Mouse (Mus musculus) forebrain, embryonic 11.5 days (tissue): ENCODE results near the gene Tctex1d4. TPM values are rescaled to one million over a fixed set of nuclear protein-coding genes. Genes with fewer than 3 reads are reported as not detected.
A peak's percentile ranks its signal among the peaks of the same experiment; 100 is the strongest.

Source experiments
- ATAC-seq: fragments of 200-750 bp; cut with Nextera tagmentation; replicated peaks from 2 replicates; pipeline ENCODE4 v1.8.0; 2017; ENCODE audit warnings: moderate TSS enrichment; ENCODE audit not compliant: low FRiP score
- DNase-seq: peaks from one replicate; pipeline ENCODE4 v3.0.0-alpha.2; 2017; ENCODE audit warnings: low spot score
- H3K27ac ChIP-seq: fragments of 300-500 bp; sonication (generic); 2 replicates; pipeline ENCODE4 v1.5.1; 2014; ENCODE audit warnings: low read depth, low read length
- H3K27me3 ChIP-seq: fragments of 300-500 bp; sonication (generic); 2 replicates; pipeline ENCODE4 v1.6.1; 2014; ENCODE audit warnings: mild to moderate bottlenecking, low read length, mixed read lengths; ENCODE audit not compliant: control insufficient read depth, insufficient read depth
- H3K36me3 ChIP-seq: fragments of 300-500 bp; sonication (generic); 2 replicates; pipeline ENCODE4 v1.6.1; 2014; ENCODE audit warnings: mild to moderate bottlenecking, low read length, moderate library complexity, mixed read lengths; ENCODE audit not compliant: control insufficient read depth, insufficient read depth
- H3K4me1 ChIP-seq: fragments of 300-500 bp; sonication (generic); replicated peaks from 2 replicates; pipeline ENCODE4 v1.6.1; 2014; ENCODE audit warnings: low read length, mixed read lengths; ENCODE audit not compliant: control insufficient read depth, insufficient read depth
- H3K4me2 ChIP-seq: fragments of 300-500 bp; sonication (generic); 2 replicates; pipeline ENCODE4 v1.6.1; 2014; ENCODE audit warnings: low read depth, mild to moderate bottlenecking, low read length, moderate library complexity, mixed read lengths; ENCODE audit not compliant: severe bottlenecking
- H3K4me3 ChIP-seq: fragments of 300-500 bp; sonication (generic); 2 replicates; pipeline ENCODE4 v1.5.1; 2014; ENCODE audit warnings: low read depth, low read length
- H3K9ac ChIP-seq: fragments of 300-500 bp; sonication (generic); 2 replicates; pipeline ENCODE4 v1.6.1; 2014; ENCODE audit warnings: low read length
- H3K9me3 ChIP-seq: fragments of 300-500 bp; sonication (generic); 2 replicates; pipeline ENCODE4 v1.6.1; 2016; ENCODE audit warnings: low read length, mixed read lengths; ENCODE audit not compliant: control insufficient read depth
- WGBS: fragments of 180-500 bp; shearing (Covaris S2); extraction: QIAGEN DNeasy Blood & Tissue Kit; methylation state at CpG from one replicate; pipeline ENCODE4 v1.1.7; 2014; 5-methylcytosine and 5-hydroxymethylcytosine counted together
- polyA plus RNA-seq: library from polyadenylated mRNA; unstranded; fragments of >200 nt; fragmentation: Nextera tagmentation; extraction: Ambion mirVana; gene quantifications from 2 replicates; pipeline ENCODE4 v1.2.1, GENCODE M21; 2014

Tctex1d4 gene
- polyA plus RNA-seq, 1 experiment from 2014 or later, result not detected

DNA sequence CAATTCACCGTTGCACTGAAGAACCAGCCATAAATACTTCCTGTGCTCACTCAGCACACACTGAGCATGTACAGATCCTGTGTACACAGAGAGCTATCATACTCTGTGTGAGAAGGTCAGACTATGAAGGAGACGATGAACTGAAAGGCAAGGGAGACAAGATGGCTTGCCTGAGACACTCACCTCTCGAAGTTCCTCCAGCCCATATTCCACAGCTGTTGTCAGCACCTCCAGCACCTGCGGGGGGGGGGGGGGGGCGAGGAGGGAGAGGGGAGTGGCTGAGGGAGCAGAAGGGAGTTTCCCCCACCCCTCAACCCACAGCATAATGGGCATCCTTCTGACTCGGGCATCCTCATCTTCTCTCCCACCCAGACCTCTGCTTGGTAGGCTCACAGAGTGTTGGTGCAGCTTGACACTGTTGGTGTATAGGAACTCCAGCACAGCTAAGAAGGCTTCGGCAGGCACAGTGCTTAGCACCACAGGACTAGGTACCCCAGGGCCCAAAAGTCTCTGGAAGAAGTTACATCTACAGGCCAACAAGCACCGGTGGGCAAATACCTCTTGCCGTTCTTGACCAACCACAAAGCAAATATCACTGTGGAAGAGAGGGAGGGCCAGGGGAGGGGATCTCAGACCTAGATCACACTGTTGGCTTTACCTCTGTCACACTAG, 2.9 kb upstream of the Tctex1d4 start:
- H3K36me3 ChIP-seq, result peaks cover 3% of the 10 kb centered on the region; the same call in 1 of the 2 replicates
- no peak overlapping the region for H3K27ac ChIP-seq
- DNase-seq (no peak), ATAC-seq (no peak)
- no peak overlapping the region for H3K4me2 ChIP-seq
- 91% methylated on average over 7 of the region's 9 CpGs for WGBS
- no peaks in the 10 kb centered on the region for H3K27me3 ChIP-seq
- H3K4me1 ChIP-seq, result peaks cover 18% of the 10 kb centered on the region
- no peaks in the 10 kb centered on the region for H3K9me3 ChIP-seq
- no peak overlapping the region for H3K9ac ChIP-seq
- no peak overlapping the region for H3K4me3 ChIP-seq

DNA sequence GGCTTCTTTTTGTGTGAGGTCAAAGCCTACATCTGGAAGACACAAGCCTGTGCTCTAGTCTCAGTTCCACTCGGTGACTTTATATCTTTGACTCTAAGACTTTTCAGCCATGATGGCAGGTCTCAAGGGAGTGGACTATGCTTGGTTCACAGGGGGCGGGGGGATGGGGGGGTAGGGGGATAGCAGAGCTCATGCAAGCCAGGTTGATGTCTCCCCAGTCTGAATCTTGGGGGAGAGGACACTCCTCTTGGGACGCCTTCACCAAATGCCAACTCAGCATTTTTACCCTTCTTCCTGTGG, 2.4 kb upstream of the Tctex1d4 start:
- Histone ChIP-seq H3K4me1 (peaks cover 18% of the 10 kb centered on the region), H3K4me3 (no peak overlapping the region), H3K4me2 (no peak overlapping the region), H3K27me3 (no peaks in the 10 kb centered on the region), H3K36me3 (peaks cover 3% of the 10 kb centered on the region; the same call in 1 of the 2 replicates), H3K9ac (no peak overlapping the region), H3K9me3 (no peaks in the 10 kb centered on the region), H3K27ac (no peak overlapping the region)
- ATAC-seq (no peak), DNase-seq (no peak)
- 90% methylated on average over 3 of the region's 3 CpGs for WGBS

DNA sequence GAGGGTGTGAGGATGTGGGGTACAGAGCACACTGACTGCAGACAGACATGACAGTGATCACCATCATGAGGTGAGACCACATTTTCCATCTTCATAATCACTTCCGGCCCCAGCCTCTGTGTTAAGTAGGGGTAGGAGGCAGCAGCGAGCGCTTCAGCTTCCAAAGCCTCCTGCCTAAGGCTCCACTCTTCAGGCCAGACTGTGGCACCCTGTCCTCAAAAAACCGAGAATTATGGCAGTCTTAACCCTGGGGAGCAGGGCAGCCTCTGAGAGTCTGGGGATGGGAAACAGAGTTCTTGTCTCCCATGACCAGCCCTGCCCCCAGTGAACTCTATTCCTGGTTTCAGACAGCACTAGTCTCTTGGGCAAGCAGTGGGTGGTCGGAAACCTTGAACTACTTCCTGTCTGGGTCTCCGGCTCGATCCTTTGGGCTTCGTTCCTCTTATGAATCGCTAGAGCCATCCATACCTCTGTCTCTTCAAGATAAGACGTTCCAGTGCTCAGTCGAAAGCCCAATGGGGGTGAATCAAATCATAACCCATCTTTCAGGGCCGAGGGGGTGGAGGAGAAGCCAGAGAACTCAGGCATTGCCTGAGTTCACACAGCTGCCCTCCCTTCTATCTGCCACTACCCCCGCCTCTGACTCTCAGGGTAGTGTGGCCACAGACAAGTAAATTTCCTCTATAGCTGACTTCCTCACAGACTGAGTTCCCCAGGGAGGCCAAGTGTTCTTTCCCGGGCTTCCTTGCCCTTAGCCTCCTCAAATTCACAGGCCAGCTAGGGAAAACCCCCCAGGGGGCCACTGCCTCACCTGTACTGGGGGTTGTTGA, 1.9 kb upstream of the Tctex1d4 start:
- ATAC-seq, result no peak
- no peak overlapping the region for H3K4me3 ChIP-seq
- H3K9me3 ChIP-seq, result no peaks in the 10 kb centered on the region
- peaks cover 18% of the 10 kb centered on the region for H3K4me1 ChIP-seq
- no peak overlapping the region for H3K27ac ChIP-seq
- no peak overlapping the region for H3K4me2 ChIP-seq
- DNase-seq, result no peak
- peak overlapping the region; percentile 41 for H3K9ac ChIP-seq
- 79% methylated on average over 14 of the region's 14 CpGs for WGBS
- peaks cover 3% of the 10 kb centered on the region; the same call in 1 of the 2 replicates for H3K36me3 ChIP-seq
- no peaks in the 10 kb centered on the region for H3K27me3 ChIP-seq

DNA sequence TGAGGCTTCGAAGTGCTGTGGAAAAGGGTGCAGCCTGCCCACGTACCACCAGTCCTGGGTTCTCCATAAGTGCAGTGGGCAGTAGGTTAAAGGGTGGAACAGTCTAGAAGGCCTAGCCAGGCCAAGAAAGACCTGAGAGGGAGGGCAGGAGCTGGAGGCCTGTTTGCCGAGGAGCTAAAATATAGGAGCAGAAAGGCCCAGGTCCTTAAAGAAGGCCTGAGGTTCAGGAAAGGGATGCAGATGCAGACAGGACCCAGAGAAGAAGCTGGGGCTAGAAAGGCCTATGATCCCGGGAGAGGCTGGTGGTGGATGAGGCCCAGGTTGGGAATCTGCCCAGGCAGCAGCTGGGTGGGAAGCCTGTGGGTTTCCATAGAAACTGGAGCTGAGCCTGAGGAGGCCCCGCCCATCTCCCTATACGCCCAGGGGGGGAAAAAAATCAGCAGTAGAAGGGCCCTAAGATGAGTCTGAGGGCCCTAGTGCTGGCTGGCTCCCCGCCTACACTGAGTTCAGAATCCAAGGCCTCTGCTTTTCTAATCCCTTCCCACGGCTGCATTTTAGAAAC, 1.2 kb upstream of the Tctex1d4 start, which contains the start of gene Btbd19:
TSS of gene Btbd19 (minus strand) at position 378 of the 562 bp plus-strand sequence.
- no peak within 1 kb of the TSS for H3K4me3 ChIP-seq
- H3K36me3 ChIP-seq, result peaks cover 3% of the 10 kb centered on the region; the same call in 1 of the 2 replicates
- peaks cover 18% of the 10 kb centered on the region for H3K4me1 ChIP-seq
- no peaks in the 10 kb centered on the region for H3K27me3 ChIP-seq
- ATAC-seq (peak; percentile 23; the same call in 1 of the 2 replicates), DNase-seq (no peak)
- WGBS, result 36% methylated on average over 8 of the region's 8 CpGs
- H3K9ac ChIP-seq, result peak within 1 kb of the TSS; percentile 41
- H3K27ac ChIP-seq, result peak within 1 kb of the TSS; percentile 33; the same call in 1 of the 2 replicates
- H3K4me2 ChIP-seq, result 0 out of 2 replicates have a peak within 1 kb of the TSS, but pooled peaks have one; percentile 0
- no peaks in the 10 kb centered on the region for H3K9me3 ChIP-seq

DNA sequence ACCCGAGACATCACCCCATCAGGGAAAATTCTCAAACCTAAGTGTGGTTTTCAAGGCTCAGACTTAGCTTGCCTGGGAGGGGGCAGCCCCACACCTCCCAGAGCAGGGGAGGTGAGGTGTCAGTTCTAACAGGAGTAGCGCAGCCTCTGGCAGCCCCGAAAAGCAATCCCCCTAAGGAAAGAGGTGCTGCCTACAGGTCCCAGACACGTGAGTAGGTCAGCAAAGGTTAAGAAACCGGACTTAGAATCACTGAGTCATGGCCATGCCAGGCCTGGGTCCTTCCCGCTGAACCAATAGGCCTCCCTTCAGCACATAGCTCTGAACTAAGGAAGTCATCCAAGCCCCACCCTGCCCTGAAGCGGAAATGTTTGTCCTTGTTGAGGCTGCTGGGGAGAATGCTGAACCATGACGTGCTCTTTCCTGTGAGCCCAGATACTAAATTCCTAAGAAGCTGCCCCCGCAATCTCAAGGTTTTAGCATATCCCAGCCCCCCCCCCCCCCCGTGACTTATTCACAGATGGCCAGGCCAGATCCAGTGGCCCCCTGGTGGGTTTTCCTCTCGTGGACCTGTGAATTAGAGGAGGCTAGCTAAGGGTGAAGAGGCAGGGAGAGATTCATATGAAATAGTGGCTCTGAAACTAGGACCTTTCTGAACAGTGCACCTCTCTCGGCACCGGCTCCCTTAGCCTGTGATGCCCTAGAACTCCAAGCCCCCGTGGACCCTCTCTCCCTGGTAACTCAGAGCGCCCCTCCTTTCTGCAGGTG, 502 bp upstream of the Tctex1d4 start:
- ATAC-seq (no peak), DNase-seq (no peak)
- H3K9me3 ChIP-seq, result no peaks in the 10 kb centered on the region
- WGBS, result 53% methylated on average over 15 of the region's 15 CpGs
- no peaks in the 10 kb centered on the region for H3K27me3 ChIP-seq
- H3K27ac ChIP-seq, result peak overlapping the region; percentile 33; the same call in 1 of the 2 replicates
- H3K9ac ChIP-seq, result peak overlapping the region; percentile 41
- H3K4me1 ChIP-seq, result peaks cover 17% of the 10 kb centered on the region
- H3K4me2 ChIP-seq, result no peak overlapping the region
- peaks cover 3% of the 10 kb centered on the region; the same call in 1 of the 2 replicates for H3K36me3 ChIP-seq
- no peak overlapping the region for H3K4me3 ChIP-seq

DNA sequence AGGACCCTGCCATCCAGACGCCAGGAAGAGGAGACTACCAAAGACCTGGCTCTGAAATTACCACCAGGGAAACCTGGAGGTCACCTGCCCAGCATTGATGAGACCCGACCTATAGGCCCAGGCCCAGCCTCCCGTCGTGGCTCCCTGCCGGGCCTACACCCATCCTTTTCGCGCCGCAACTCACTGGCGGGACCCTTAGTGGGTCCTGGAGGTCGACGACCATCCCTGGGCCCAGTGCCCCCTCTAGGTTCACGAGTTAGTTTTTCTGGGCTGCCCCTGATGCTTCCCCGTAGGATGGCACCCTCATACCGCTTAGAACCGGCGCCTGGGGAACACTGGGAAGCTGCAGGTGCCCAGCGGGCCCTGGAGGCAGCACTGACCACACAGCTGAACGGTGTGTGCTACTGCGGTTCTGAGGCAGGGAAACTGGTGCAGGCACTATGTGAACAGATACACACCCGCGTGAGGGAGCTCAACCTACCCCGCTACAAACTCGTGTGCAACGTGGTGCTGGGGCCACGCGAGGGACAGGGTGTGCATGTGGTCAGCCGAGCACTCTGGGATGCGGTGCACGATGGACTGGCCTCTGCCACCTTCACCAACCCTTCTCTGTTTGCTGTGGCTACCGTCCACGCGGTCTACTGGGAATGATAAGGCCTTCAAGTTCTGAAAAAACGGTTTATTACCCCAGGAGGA, 1.5 kb downstream of the Tctex1d4 start:
- no peak overlapping the region for H3K27ac ChIP-seq
- peaks cover 3% of the 10 kb centered on the region for H3K27me3 ChIP-seq

DNA sequence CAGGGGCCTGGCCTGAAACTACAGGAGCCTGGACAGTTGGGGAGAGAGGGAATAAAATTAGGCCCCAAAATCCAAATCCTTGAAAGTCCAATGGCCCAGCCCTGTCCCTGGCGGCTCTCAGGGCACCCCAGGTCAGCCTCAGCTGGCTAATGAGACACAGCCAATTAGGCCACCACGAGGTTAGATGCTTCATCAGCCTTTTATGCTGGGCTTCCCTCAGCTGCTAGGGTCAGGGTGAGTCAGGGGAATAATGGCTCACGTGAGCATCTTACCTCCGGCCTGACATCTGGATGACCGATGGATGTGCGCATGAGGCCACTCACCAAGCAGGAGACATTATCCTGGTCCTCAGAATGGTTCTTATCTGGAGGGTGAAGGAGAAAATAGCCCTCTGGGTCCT, 4.2 kb downstream of the Tctex1d4 start:
- Histone ChIP-seq H3K27me3 (peaks cover 3% of the 10 kb centered on the region), H3K4me3 (no peak overlapping the region), H3K9ac (no peak overlapping the region), H3K9me3 (no peaks in the 10 kb centered on the region), H3K36me3 (peaks cover 3% of the 10 kb centered on the region; the same call in 1 of the 2 replicates), H3K4me1 (peaks cover 23% of the 10 kb centered on the region), H3K27ac (no peak overlapping the region), H3K4me2 (no peak overlapping the region)
- no peak for ATAC-seq
- 30% methylated on average over 6 of the region's 6 CpGs for WGBS
- DNase-seq, result no peak

More for the DNA sequence above, 1.5 kb downstream of the Tctex1d4 start:
- Histone ChIP-seq H3K4me1 (peaks cover 28% of the 10 kb centered on the region), H3K4me3 (no peak overlapping the region), H3K9me3 (no peaks in the 10 kb centered on the region), H3K4me2 (no peak overlapping the region), H3K36me3 (peaks cover 3% of the 10 kb centered on the region; the same call in 1 of the 2 replicates), H3K9ac (no peak overlapping the region)
- no peak for DNase-seq
- 90% methylated on average over 33 of the region's 33 CpGs for WGBS
- ATAC-seq, result no peak
